ENCODE assay signal across 8 mouse cellular contexts in the genomic region with DNA sequence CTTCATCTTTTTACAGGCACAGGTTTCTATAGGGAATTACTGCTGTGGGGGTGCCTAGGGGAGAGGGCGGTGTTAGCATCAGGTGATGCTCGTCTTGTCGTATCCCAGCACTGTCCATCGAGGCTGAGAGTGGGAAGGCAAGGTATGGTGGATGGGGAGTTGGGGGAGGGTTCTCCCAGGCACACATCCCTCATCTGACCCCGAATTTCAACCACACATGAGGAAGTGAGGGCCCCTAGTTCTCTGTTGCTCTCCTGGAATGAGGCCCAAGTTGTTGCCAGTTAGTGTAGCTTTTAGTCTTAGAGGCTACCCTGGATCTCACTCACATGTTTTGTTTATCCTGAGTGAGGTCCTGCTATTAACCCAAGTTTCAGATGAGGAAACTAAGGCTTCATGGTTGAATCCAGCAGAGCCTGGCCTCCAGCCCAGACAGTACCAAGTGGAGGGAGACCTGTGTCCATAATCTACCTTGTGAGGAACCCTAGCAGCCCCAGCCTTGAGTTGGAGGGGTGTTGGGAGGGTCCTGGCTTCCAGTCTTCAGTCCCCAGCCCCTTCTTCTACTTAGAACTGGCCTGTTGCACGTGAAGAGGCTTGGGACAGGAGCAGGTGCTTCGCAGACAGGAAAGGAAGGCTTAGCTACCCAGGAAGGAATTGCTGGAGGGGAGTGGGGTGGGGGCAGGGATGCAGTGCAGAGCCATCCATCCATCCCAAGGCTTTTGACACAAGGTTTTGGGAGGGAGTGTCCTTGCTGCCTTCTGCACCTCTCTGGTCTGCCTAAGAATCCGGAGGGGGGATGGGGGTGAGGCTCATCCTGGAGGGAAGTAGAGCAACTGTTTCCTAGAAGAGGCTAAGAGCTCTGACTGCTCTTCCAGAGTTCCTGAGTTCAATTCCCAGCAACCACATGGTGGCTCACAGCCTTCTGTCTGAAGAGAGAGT. TPM values are rescaled to one million over a fixed set of nuclear protein-coding genes. Genes with fewer than 3 reads are reported as not detected.
DNase-seq lines count a peak whose midpoint lies in the region; ATAC-seq and TF ChIP-seq lines count a peak whose summit lies in the region.

No protein-coding gene starts in this region.

- no peaks in the 10 kb centered on the region for H3K27me3 ChIP-seq in heart, postnatal 0 days (ENCODE audit: control insufficient read depth, insufficient read depth, low read length)
- H3K27me3 ChIP-seq in midbrain, embryonic 15.5 days (replicated peaks) = no peaks in the 10 kb centered on the region

- TF ChIP-seq POLR2A in lung, adult 2 months (IDR thresholded peaks at IDR 0.05; ENCODE audit: borderline replicate concordance, extremely low read depth, low read depth, low read length) = 0 out of 2 replicates have a peak, but pooled peaks have one; percentile 19

- peak overlapping the region; percentile 7 for H3K4me3 ChIP-seq in lung, adult 2 months (replicated peaks; ENCODE audit: extremely low read depth, low read depth, low read length)
- no peak overlapping the region for H3K4me3 ChIP-seq in heart, postnatal 0 days (ENCODE audit: low read depth, low read length)
- H3K4me3 ChIP-seq in midbrain, embryonic 15.5 days = no peak overlapping the region

- H3K4me2 ChIP-seq in heart, postnatal 0 days (ENCODE audit: low read depth, low read length) = peak overlapping the region; percentile 46
- H3K4me2 ChIP-seq in midbrain, embryonic 15.5 days = no peak overlapping the region

- TF ChIP-seq CTCF in lung, adult 2 months (IDR thresholded peaks at IDR 0.05; ENCODE audit: insufficient read depth, low read length) = no peak
- TF ChIP-seq CTCF in heart, postnatal 0 days (IDR thresholded peaks at IDR 0.05; ENCODE audit: low read depth) = no peak

- peak overlapping the region; percentile 82 for H3K27ac ChIP-seq in heart, postnatal 0 days (ENCODE audit: low read depth)
- H3K27ac ChIP-seq in midbrain, embryonic 15.5 days = peak overlapping the region; percentile 53; the same call in 1 of the 2 replicates

- peaks cover 13% of the 10 kb centered on the region for H3K36me3 ChIP-seq in heart, postnatal 0 days (replicated peaks; ENCODE audit: control insufficient read depth, insufficient read depth, low read length)
- H3K36me3 ChIP-seq in midbrain, embryonic 15.5 days (replicated peaks) = peaks cover 4% of the 10 kb centered on the region; the same call in 1 of the 2 replicates

- WGBS in lung, adult 2 months = 22% methylated on average over 8 of the region's 8 CpGs
- WGBS in heart, postnatal 0 days = 42% methylated on average over 8 of the region's 8 CpGs
- 55% methylated on average over 8 of the region's 8 CpGs for WGBS in midbrain, embryonic 15.5 days

- DNase-seq in cerebellum, adult 9-10 months = peak; percentile 64
- DNase-seq in cerebellum, adult 18-20 months = no peak
- DNase-seq in lung, adult 2 months = no peak
- DNase-seq in lung, postnatal 36 days = no peak
- no peak for DNase-seq in heart, postnatal 0 days (ENCODE audit: low spot score)
- DNase-seq in ovary, postnatal 10 days (ENCODE audit: low spot score) = no peak
- DNase-seq in ovary, adult 18-20 months (ENCODE audit: low spot score) = no peak

- H3K9me3 ChIP-seq in heart, postnatal 0 days (replicated peaks; ENCODE audit: control insufficient read depth, low read length) = no peaks in the 10 kb centered on the region
- H3K9me3 ChIP-seq in midbrain, embryonic 15.5 days = no peaks in the 10 kb centered on the region

- H3K4me1 ChIP-seq in lung, adult 2 months (ENCODE audit: control insufficient read depth, insufficient read depth, low read length) = peaks cover 70% of the 10 kb centered on the region
- peaks cover 75% of the 10 kb centered on the region for H3K4me1 ChIP-seq in heart, postnatal 0 days (ENCODE audit: control insufficient read depth, insufficient read depth)
- H3K4me1 ChIP-seq in midbrain, embryonic 15.5 days = peaks cover 69% of the 10 kb centered on the region

- TF ChIP-seq EP300 in heart, postnatal 0 days (IDR thresholded peaks at IDR 0.05; ENCODE audit: low read depth) = no peak

- ATAC-seq in heart, postnatal 0 days (ENCODE audit: insufficient read depth, low read depth) = no peak
- no peak for ATAC-seq in midbrain, embryonic 15.5 days (replicated peaks)

- no peak overlapping the region for H3K9ac ChIP-seq in heart, postnatal 0 days (replicated peaks; ENCODE audit: low read depth, low read length)
- no peak overlapping the region for H3K9ac ChIP-seq in midbrain, embryonic 15.5 days

RNA-seq across cellular contexts. Expression of gene Ctdsp2, which starts 8.9 kb away (rescaled TPM):
- polyA plus RNA-seq in lung, adult 2 months (2012; rRNA removed) = 182 and 227 TPM in 2 replicates
- 137 and 155 TPM in 2 replicates for total RNA-seq in heart, postnatal 0 days (2014; rRNA removed; ENCODE audit: low replicate concordance)
- polyA plus RNA-seq in heart, postnatal 0 days (2015; fragmentation: Nextera tagmentation; extraction: Ambion mirVana) = 26.4 and 27.4 TPM in 2 replicates
- 16.5 and 18.6 TPM in 2 replicates for polyA plus RNA-seq in midbrain, embryonic 15.5 days (2015; fragmentation: Nextera tagmentation; extraction: Ambion mirVana)

RNA-seq across cellular contexts. Expression of gene Avil, which starts 13.1 kb away (rescaled TPM):
- polyA plus RNA-seq in lung, adult 2 months (2012; rRNA removed) = 0.12 and 0.30 TPM in 2 replicates
- total RNA-seq in heart, postnatal 0 days (2014; rRNA removed; ENCODE audit: low replicate concordance) = 0.04 and 1.9 TPM in 2 replicates
- polyA plus RNA-seq in heart, postnatal 0 days (2015; fragmentation: Nextera tagmentation; extraction: Ambion mirVana) = 0.07 and 0.11 TPM in 2 replicates
- polyA plus RNA-seq in midbrain, embryonic 15.5 days (2015; fragmentation: Nextera tagmentation; extraction: Ambion mirVana) = 2.2 and 3.2 TPM in 2 replicates

RNA-seq across cellular contexts. Expression of gene Tsfm, which starts 43.2 kb away (rescaled TPM):
- 22.4 and 25.1 TPM in 2 replicates for polyA plus RNA-seq in lung, adult 2 months (2012; rRNA removed)
- 81.3 and 82.5 TPM in 2 replicates for total RNA-seq in heart, postnatal 0 days (2014; rRNA removed; ENCODE audit: low replicate concordance)
- polyA plus RNA-seq in heart, postnatal 0 days (2015; fragmentation: Nextera tagmentation; extraction: Ambion mirVana) = 94.6 and 96.8 TPM in 2 replicates
- 57.3 and 62.7 TPM in 2 replicates for polyA plus RNA-seq in midbrain, embryonic 15.5 days (2015; fragmentation: Nextera tagmentation; extraction: Ambion mirVana)

RNA-seq across cellular contexts. Expression of gene Mettl1, which starts 53.8 kb away (rescaled TPM):
- polyA plus RNA-seq in lung, adult 2 months (2012; rRNA removed) = 8.9 and 14.5 TPM in 2 replicates
- total RNA-seq in heart, postnatal 0 days (2014; rRNA removed; ENCODE audit: low replicate concordance) = 9.2 and 16.2 TPM in 2 replicates
- polyA plus RNA-seq in heart, postnatal 0 days (2015; fragmentation: Nextera tagmentation; extraction: Ambion mirVana) = 19.6 and 20.6 TPM in 2 replicates
- polyA plus RNA-seq in midbrain, embryonic 15.5 days (2015; fragmentation: Nextera tagmentation; extraction: Ambion mirVana) = 20.5 and 21.7 TPM in 2 replicates

RNA-seq across cellular contexts. Expression of gene Eef1akmt3, which starts 53.9 kb away (rescaled TPM):
- 0.17 and 0.38 TPM in 2 replicates for polyA plus RNA-seq in lung, adult 2 months (2012; rRNA removed)
- not detected in 2 replicates for total RNA-seq in heart, postnatal 0 days (2014; rRNA removed; ENCODE audit: low replicate concordance)
- 0.04 and 0.18 TPM in 2 replicates for polyA plus RNA-seq in heart, postnatal 0 days (2015; fragmentation: Nextera tagmentation; extraction: Ambion mirVana)
- polyA plus RNA-seq in midbrain, embryonic 15.5 days (2015; fragmentation: Nextera tagmentation; extraction: Ambion mirVana) = 0.08 and 0.37 TPM in 2 replicates
